Mouse (Mus musculus) heart, embryonic 13.5 days (tissue): ENCODE data around the gene Grin3b. TPM values are rescaled to one million over a fixed set of nuclear protein-coding genes. Genes with fewer than 3 reads are reported as not detected.

Experiments
- ATAC-seq: fragments of 200-750 bp; cut with Nextera tagmentation; 2 replicates; pipeline ENCODE4 v1.8.0; 2017; ENCODE audit warnings: moderate TSS enrichment; ENCODE audit not compliant: insufficient number of reproducible peaks, low FRiP score, low TSS enrichment; ENCODE audit errors: extremely low read depth
- H3K27ac ChIP-seq: fragments of 300-500 bp; sonication (generic); replicated peaks from 2 replicates; pipeline ENCODE4 v1.5.1; 2015; ENCODE audit warnings: moderate library complexity, mild to moderate bottlenecking, inconsistent platforms
- H3K27me3 ChIP-seq: fragments of 300-500 bp; sonication (generic); replicated peaks from 2 replicates; pipeline ENCODE4 v1.6.1; 2015; ENCODE audit warnings: mild to moderate bottlenecking, inconsistent platforms
- H3K36me3 ChIP-seq: fragments of 300-500 bp; sonication (generic); 2 replicates; pipeline ENCODE4 v1.6.1; 2015; ENCODE audit warnings: mild to moderate bottlenecking, inconsistent platforms
- H3K4me1 ChIP-seq: fragments of 300-500 bp; sonication (generic); 2 replicates; pipeline ENCODE4 v1.6.1; 2015; ENCODE audit warnings: inconsistent platforms
- H3K4me2 ChIP-seq: fragments of 300-500 bp; sonication (generic); 2 replicates; pipeline ENCODE4 v1.6.1; 2015; ENCODE audit warnings: inconsistent platforms, mild to moderate bottlenecking, moderate library complexity
- H3K4me3 ChIP-seq: fragments of 300-500 bp; sonication (generic); 2 replicates; pipeline ENCODE4 v1.5.1; 2015; ENCODE audit warnings: moderate library complexity, mild to moderate bottlenecking, inconsistent platforms
- H3K9ac ChIP-seq: fragments of 300-500 bp; sonication (generic); 2 replicates; pipeline ENCODE4 v1.6.1; 2015; ENCODE audit warnings: inconsistent platforms, mild to moderate bottlenecking, moderate library complexity
- H3K9me3 ChIP-seq: fragments of 300-500 bp; sonication (generic); 2 replicates; pipeline ENCODE4 v1.6.1; 2016; ENCODE audit warnings: inconsistent platforms
- WGBS: fragments of 180-500 bp; shearing (Covaris S2); methylation state at CpG from one replicate; pipeline ENCODE4 v1.1.7; 2015; ENCODE audit warnings: mixed read lengths; 5-methylcytosine and 5-hydroxymethylcytosine counted together
- polyA plus RNA-seq: library from polyadenylated mRNA; unstranded; fragments of >200 nt; fragmentation: Nextera tagmentation; extraction: Ambion mirVana; gene quantifications from 2 replicates; pipeline ENCODE4 v1.2.1, GENCODE M21; 2015

The Grin3b gene
- polyA plus RNA-seq, 1 experiment from 2014 or later, result 0.09 TPM

DNA sequence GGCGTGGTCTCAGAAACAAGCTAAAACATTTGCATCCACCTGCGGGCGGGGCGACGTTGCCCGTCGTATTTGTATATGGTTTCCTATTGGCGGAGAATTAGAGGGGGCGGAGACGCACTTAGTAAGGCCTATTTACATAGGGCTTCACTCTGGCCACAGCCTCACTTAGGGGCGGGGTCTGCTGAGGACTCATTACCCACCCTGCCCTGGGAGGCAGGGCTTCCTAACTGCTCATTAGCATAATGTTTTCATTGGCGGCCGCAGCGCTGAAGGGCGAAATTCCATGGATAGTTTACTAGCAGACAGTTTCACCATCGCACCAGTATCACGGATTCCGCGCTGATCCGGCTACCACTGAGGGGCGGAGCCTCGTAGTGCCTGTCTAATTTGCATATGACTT, 14.4 kb downstream of the Grin3b start:
- WGBS, result under 1% methylated on average over 22 of the region's 22 CpGs
- H3K36me3 ChIP-seq, result peaks cover 5% of the 10 kb centered on the region; the same call in 1 of the 2 replicates
- peak overlapping the region; percentile 84 for H3K4me3 ChIP-seq
- peaks cover 68% of the 10 kb centered on the region for H3K4me1 ChIP-seq
- no peaks in the 10 kb centered on the region for H3K27me3 ChIP-seq
- H3K4me2 ChIP-seq, result peak overlapping the region; percentile 96
- H3K9ac ChIP-seq, result peak overlapping the region; percentile 96
- no peaks in the 10 kb centered on the region for H3K9me3 ChIP-seq
- peak overlapping the region; percentile 95 for H3K27ac ChIP-seq
- ATAC-seq, result peak; percentile 90

DNA sequence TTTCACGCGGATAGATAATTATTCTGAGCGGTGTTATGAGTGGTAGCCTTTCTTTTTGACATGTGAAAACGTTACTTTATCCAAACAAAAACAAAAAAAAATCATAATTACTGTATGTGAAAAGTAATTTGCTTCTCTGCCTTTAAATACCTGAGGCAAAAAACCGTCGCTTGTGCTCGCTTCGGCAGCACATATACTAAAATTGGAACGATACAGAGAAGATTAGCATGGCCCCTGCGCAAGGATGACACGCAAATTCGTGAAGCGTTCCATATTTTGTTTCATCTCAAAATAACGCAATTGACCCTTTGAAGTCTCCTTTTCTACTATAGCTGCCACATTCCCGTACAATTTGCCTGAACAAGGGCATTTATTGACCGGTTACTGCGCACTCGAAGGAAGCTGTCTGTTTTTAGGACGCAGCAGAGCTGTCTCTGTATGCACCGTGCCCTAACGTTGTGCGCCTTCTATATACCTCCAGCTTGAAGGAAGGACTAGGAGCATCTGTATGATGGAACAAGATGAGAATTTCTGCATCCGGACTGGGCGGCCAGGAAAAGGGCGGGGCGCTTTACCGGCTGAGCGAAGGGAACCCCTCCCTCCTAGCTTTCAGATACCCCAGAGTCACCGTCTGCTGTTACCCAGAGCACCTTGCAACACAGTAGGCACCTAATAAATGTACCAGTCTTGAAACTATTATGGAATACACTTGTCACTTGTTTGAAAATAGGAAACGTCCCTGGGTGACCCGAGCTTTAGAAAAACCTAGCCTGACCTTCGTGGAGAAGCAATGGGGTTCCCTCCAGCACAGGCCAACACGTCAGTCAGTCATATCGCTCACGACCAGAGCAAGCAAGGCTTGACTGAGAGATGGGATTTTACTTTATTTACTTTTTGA, 15.1 kb downstream of the Grin3b start:
- Histone ChIP-seq H3K4me3 (peak overlapping the region; percentile 84), H3K27me3 (no peaks in the 10 kb centered on the region), H3K4me1 (peaks cover 66% of the 10 kb centered on the region), H3K4me2 (peak overlapping the region; percentile 96), H3K36me3 (peaks cover 5% of the 10 kb centered on the region), H3K27ac (peak overlapping the region; percentile 95), H3K9me3 (no peaks in the 10 kb centered on the region), H3K9ac (peak overlapping the region; percentile 94)
- no peak for ATAC-seq
- WGBS, result 2% methylated on average over 35 of the region's 35 CpGs

DNA sequence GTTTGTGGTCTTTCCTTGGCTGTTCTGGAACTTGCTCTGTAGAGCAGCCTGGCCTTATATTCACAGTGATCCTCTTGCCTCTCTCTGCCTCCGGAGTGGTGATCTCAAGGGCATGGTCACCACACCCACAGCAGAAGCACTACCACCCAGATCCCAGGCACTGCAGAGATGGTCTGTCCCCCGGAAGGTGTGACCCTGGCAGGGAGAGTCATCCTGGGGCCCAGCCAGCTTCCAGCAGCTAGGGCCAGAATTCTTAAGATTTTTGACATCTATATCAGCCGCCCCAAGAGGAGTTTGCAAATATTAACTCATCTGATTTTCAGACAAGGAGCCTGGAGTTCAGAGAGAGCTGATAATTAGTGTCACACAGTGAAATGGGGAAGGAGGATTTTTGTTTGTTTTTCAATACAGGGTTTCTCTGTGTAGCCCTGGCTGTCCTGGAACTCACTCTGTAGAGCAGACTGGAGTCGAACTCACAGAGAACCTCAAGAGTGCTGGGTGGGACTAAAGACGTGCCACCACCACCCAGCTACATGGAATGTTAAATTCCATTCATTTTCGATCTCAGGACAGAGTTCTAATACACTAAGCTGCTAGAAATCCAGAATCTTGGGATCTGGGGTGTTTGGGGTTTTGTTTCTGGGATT, 15.8 kb downstream of the Grin3b start:
- no peak for ATAC-seq
- H3K9me3 ChIP-seq, result no peaks in the 10 kb centered on the region
- peaks cover 65% of the 10 kb centered on the region for H3K4me1 ChIP-seq
- peak overlapping the region; percentile 84 for H3K4me3 ChIP-seq
- H3K9ac ChIP-seq, result peak overlapping the region; percentile 94
- H3K4me2 ChIP-seq, result peak overlapping the region; percentile 96
- 21% methylated on average over 6 of the region's 6 CpGs for WGBS
- no peaks in the 10 kb centered on the region for H3K27me3 ChIP-seq
- H3K27ac ChIP-seq, result peak overlapping the region; percentile 95
- peaks cover 10% of the 10 kb centered on the region for H3K36me3 ChIP-seq

DNA sequence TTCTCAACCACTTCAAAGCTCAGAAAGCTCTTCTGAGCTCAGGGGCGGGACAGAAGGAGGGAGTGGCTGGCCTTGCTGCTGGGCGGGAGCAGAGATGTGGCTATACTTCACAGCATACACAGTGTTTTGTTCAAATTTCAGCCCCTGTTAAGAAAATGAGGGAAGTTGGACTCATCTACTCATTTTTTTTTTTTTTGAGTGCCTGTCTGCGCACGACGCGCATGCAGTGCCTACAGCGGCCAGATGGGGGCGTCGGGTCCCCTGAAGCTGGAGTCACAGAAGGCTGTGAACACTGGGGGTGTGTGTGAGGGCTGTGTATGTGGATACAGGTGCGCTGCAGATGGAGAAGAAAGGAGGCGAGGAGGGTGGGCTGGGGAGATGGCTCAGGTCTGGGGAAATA, 16.4 kb downstream of the Grin3b start:
- H3K4me3 ChIP-seq, result peak overlapping the region; percentile 84
- peaks cover 59% of the 10 kb centered on the region for H3K4me1 ChIP-seq
- 5% methylated on average over 11 of the region's 11 CpGs for WGBS
- no peaks in the 10 kb centered on the region for H3K9me3 ChIP-seq
- ATAC-seq, result no peak
- peaks cover 14% of the 10 kb centered on the region for H3K36me3 ChIP-seq
- peak overlapping the region; percentile 94 for H3K9ac ChIP-seq
- peak overlapping the region; percentile 95 for H3K27ac ChIP-seq
- peak overlapping the region; percentile 96 for H3K4me2 ChIP-seq
- no peaks in the 10 kb centered on the region for H3K27me3 ChIP-seq

DNA sequence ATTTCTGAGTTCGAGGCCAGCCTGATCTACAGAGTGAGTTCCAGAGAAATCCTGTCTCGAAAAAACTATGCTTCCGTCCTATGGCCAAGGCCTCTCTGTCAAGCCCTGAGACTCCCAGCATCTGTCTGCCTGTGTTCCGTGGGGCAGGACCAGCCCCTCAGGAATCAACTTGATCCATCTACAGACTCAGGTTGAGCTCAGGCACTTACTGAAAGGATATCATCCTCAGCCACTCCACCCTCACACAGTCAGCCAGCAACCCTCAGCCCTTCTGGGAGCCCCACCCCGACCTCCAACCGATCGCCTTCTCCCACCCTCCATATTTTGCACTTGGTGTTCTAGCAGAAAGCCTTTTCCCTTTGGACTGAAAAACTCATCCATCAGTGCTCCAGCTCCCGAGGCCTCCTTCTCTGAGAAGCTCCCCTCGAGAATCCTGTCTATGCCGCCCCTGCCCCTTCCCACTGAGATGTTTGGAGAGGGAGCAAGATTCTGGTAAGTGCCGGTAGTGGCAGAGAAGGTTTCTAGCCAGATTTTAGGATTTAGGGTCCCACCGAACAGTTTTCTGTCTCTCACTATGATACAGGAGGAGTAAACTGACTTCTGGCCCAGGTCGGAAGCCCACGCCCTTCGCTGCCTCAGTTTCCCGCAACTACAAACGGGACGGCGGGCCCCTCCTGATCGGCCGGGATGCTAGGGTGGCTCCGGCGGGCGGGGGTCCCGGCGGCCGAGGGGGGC, 17.4 kb downstream of the Grin3b start:
- no peaks in the 10 kb centered on the region for H3K9me3 ChIP-seq
- H3K27ac ChIP-seq, result peak overlapping the region; percentile 95
- H3K4me3 ChIP-seq, result peak overlapping the region; percentile 84
- peak overlapping the region; percentile 94 for H3K9ac ChIP-seq
- peaks cover 51% of the 10 kb centered on the region for H3K4me1 ChIP-seq
- no peak for ATAC-seq
- H3K36me3 ChIP-seq, result peaks cover 23% of the 10 kb centered on the region
- WGBS, result 10% methylated on average over 27 of the region's 27 CpGs
- no peaks in the 10 kb centered on the region for H3K27me3 ChIP-seq
- H3K4me2 ChIP-seq, result peak overlapping the region; percentile 96

DNA sequence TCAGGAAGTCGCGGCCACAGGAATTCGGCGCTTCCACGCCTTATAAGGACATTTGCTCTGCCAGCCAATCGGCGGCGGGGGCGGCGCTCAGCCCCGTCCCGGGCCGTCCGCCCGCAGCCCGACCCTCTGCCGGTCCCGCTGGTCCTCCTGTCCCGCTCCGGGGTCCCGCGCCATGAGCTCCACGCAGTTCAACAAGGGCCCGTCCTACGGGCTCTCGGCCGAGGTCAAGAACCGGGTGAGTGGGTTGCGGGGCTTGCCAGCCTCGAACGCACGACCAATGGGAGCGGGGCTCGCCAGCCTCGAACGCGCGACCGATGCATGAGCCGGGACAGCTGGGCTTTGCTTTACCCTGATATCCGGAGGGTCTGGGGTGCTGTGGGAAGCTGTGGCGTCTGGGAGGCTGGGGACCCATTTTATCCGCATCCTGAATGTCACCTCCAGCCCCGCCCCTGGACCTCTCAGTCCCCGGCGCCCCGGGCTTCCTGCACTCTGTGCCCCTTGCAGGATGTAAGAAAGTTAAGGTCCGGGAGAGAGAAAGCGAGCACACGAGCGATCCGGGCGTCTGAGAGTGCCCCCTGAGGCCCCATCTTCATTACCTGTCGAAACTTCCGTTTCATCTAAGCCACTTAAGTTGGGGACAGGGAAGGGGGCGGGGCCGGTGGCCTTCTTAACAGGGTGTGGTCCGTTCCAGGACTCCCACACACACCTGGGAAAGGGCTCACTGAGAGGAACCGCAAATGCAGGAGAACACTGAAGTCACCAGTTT, 18.2 kb downstream of the Grin3b start, which contains the start of gene Cnn2:
Cnn2 (plus strand) TSS at position 79 of the 766 bp plus-strand sequence.
- no peak for ATAC-seq
- Histone ChIP-seq H3K9me3 (no peaks in the 10 kb centered on the region), H3K9ac (peak within 1 kb of the TSS; percentile 94), H3K4me1 (peaks cover 44% of the 10 kb centered on the region), H3K36me3 (peaks cover 31% of the 10 kb centered on the region), H3K4me3 (peak within 1 kb of the TSS; percentile 84), H3K4me2 (peak within 1 kb of the TSS; percentile 96), H3K27ac (peak within 1 kb of the TSS; percentile 95), H3K27me3 (no peaks in the 10 kb centered on the region)
- WGBS, result under 1% methylated on average over 59 of the region's 59 CpGs

DNA sequence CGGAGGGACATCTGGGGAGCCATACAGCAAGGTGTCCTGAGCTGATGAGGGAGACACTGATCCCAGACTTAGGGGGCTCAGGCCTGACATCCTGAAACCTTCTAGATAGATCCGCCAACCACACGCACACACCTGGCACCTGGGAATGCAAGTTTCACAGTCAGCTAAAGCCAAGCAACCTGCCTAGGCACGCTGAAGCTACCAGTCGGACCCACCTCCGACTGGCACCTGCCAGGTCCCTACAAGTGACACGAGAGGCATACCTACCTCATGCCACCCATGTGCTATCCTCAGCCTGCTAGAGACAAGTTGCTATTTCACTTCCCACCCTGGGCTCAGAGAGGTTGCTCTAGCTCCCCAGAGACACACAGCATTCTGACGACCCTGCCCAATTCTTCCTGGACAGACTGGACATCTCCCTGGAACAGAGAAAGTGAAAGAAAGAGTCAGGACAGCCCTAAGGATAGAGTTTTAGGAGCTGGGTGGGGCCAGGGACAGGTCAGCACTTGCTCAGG, 18.8 kb downstream of the Grin3b start:
- H3K27ac ChIP-seq, result peak overlapping the region; percentile 95
- peaks cover 44% of the 10 kb centered on the region for H3K4me1 ChIP-seq
- ATAC-seq, result no peak
- H3K4me2 ChIP-seq, result peak overlapping the region; percentile 96
- peak overlapping the region; percentile 94 for H3K9ac ChIP-seq
- H3K9me3 ChIP-seq, result no peaks in the 10 kb centered on the region
- H3K4me3 ChIP-seq, result peak overlapping the region; percentile 84
- 28% methylated on average over 8 of the region's 8 CpGs for WGBS
- H3K36me3 ChIP-seq, result peaks cover 37% of the 10 kb centered on the region
- no peaks in the 10 kb centered on the region for H3K27me3 ChIP-seq

DNA sequence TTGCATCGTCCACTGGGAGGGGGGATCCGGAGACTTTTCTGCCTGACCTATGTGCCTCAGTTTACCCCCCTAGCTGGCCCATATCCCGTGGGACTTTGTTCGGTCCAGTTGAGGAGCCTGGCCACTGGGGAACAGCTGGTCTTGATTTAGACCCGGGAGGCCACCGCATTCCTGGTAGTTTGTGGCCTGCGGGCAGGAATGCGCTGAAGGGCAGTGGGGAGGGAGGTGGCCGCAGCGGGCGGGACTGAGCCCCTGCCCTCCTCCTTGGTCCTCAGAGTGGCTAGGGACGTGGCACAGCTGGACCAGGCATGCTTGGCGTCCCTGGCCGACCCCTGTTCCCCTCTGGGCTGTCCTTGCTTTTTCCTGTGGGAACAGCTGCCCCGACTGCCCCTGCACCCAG, 19.4 kb downstream of the Grin3b start:
- ATAC-seq, result no peak
- Histone ChIP-seq H3K4me3 (peak overlapping the region; percentile 84), H3K27me3 (no peaks in the 10 kb centered on the region), H3K9me3 (no peaks in the 10 kb centered on the region), H3K27ac (peak overlapping the region; percentile 95), H3K36me3 (peaks cover 43% of the 10 kb centered on the region), H3K4me1 (peaks cover 44% of the 10 kb centered on the region), H3K9ac (peak overlapping the region; percentile 94), H3K4me2 (peak overlapping the region; percentile 96)
- 9% methylated on average over 15 of the region's 15 CpGs for WGBS

DNA sequence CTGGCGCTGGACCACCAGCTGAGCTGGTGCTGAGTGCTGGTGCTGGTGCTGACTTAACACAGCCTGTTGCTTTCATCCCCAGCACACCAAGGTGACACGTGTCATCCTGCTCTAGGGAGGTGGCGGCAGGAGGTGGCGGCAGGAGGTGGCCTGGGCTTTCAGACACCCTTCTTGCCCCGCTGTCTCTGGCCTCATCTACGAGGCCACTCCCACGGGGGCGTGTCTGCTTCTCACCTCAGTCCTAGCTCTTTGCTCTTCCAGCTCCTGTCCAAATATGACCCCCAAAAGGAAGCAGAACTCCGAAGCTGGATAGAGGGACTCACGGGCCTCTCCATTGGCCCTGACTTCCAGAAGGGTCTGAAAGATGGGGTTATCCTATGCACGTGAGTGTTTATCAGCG, 20.6 kb downstream of the Grin3b start:
- Histone ChIP-seq H3K36me3 (peaks cover 53% of the 10 kb centered on the region), H3K9ac (0 out of 2 replicates have a peak overlapping the region, but pooled peaks have one; percentile 9), H3K4me3 (peak overlapping the region; percentile 84; the same call in 1 of the 2 replicates), H3K4me2 (peak overlapping the region; percentile 96), H3K9me3 (no peaks in the 10 kb centered on the region), H3K4me1 (peaks cover 39% of the 10 kb centered on the region), H3K27me3 (no peaks in the 10 kb centered on the region), H3K27ac (no peak overlapping the region)
- ATAC-seq, result no peak
- WGBS, result 74% methylated on average over 12 of the region's 12 CpGs

DNA sequence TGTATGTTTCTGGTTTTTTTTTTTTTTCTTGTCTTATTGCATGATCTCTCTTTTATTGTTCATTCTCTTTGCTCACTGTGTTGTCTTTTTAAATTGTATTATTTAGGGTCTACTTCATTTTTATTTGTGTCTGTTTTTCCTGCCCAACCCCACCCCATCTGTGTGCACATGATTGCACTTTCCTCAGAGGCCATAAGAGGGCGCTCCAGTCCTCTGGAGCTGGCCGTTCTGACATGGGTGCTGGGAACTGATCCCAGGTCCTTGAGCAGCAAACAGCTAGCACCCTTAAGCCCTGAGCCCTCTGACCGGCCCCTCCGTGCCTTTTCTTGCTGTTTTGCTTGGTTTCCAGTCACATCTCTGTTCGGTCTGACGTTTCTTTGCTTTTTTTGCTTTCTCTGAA, 21.0 kb downstream of the Grin3b start:
- Histone ChIP-seq H3K27me3 (no peaks in the 10 kb centered on the region), H3K9ac (no peak overlapping the region), H3K27ac (no peak overlapping the region), H3K36me3 (peaks cover 53% of the 10 kb centered on the region), H3K4me2 (peak overlapping the region; percentile 96; the same call in 1 of the 2 replicates), H3K4me1 (peaks cover 35% of the 10 kb centered on the region), H3K4me3 (no peak overlapping the region), H3K9me3 (no peaks in the 10 kb centered on the region)
- 83% methylated on average over 6 of the region's 6 CpGs for WGBS
- ATAC-seq, result no peak
